Mouse (Mus musculus) megakaryocyte progenitor cell, adult 5-6 weeks (primary cell): ENCODE measurements at regions not wholly inside any gene's neighbourhood (a gene's known extent, or its start where the extent isn't known, plus 50 kb on each side); places are given as distances from the start of the nearest gene placed in this dataset.
"Not testable (repeated sequence)": the region's sequence is repeated elsewhere in the genome, so short reads cannot be mapped to it uniquely, and the experiment has no call there.

Source experiments
- ATAC-seq: replicated peaks from 2 replicates; pipeline ENCODE4 v1.8.0; 2016; ENCODE audit warnings: mild to moderate bottlenecking, moderate TSS enrichment, inconsistent platforms; ENCODE audit not compliant: poor library complexity

DNA sequence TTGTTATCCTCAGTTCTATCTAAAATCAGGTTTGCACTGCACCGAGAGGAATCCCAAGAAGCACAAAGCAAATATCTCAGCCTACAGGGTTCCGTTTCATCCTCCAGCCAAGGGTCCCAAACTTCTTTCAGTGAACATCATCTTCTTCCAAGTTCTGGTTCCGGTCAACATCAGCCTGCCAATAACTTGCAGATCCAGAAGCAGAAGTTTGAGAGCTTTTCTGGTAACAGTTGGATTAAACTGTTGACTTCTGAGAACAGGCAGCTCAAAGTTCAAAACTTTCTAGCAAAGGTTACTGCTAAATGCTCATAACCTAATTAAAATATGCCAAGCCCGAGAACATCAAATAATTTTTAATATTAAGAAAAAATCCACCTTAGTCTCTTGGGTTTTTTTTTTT is 237.0 kb upstream of the Gm37988 start:
- no peak for ATAC-seq

DNA sequence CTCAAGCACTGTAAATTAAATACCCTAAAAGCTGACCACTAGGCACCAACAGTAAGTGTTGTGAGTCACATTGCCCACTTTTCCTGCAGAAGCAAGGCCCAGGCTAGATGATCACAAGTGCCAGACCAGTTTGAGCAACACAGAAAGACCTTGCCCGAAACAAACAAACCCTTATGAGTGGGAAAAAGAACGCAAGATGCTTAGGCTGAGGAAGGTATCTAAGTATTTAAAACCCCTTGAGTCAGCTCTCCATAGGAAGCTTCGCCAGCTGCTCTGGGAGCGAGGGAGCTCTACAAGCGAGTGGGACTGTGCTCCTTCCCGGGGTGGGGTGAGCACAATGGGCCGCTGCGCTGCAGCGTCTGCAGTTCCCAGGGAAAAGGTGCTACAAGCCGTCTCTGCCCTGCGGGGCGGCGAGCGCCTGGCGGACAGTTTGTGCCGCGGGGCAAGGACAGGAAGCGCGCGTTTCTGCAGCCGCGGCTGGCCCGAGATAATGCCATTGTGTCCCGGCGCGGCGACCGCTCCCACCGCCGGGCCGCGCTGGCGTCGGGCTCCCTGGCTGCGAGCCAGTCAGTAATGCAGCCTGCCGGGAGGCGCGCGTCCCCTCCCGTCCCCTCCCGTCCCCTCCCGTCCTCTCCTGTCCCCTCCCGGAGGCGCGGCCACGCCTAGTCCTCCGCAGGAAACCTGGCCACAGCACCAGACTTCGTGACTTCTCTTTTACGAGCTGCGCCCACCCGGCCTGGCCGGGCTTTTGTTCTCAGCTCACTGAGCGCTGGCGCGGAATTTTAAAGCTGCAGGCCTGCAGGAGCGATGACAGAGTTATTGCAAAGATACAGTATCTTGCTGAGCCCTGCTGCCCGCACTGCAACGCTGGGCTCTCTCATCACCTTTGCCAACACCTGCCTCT is 236.1 kb upstream of the Gm37988 start:
- ATAC-seq, result peak; percentile 89

DNA sequence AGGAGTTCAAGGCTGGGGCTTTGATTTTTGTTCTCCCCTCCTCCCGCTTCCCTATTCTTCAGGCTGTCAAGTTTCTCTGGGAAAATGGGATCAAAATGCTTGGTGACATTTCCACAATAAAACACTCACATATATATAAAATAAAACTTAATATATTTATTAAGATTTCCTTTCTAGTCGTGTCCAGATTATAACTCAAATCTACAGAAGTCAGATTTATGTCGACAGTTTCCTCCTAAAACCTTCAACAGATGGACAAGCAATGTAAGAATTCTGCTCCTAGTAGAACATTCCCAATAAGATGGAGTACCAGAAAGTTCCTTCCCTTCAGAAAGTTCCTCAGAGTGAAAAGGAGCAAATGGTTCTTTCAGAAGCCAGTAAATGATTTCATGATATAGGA is 235.4 kb upstream of the Gm37988 start:
- ATAC-seq, result no peak

DNA sequence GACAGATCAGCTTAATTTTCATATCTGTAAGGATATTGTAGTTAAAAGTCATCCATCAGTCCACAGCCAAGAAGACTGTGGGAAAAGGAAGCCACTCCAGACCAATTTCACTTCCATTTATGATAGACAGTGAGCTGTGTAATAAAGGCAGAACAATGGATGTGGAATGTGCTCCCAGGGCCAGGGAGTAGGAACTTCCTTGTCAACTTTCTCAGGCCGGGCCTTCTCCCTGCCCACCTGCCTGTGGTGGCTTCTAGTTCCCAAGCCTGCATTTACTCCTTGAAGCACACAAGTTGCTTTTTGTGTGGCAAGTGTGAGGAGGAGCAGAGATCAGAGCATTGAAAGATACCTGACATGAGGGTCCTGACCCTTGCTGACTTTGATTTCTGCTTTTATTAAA is 233.6 kb upstream of the Gm37988 start:
- ATAC-seq, result no peak

DNA sequence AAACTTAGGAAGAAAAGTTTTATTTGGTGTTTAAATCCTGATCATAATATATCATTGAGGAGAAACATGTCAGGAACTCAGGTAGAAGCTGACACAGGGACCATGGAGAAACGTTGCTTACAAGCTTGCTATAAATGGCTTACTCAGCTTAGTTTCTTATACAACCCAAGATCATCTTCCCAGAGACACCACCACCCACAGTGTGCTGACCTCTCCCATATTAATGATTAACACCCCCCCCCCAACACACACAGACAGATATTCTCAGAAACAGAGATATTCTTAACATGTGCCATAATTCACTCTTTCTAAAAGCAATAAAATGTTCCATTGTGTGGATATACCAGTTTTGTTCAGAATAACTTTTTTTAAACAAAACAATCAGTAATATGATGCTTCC is 230.7 kb upstream of the Gm37988 start:
- no peak for ATAC-seq

DNA sequence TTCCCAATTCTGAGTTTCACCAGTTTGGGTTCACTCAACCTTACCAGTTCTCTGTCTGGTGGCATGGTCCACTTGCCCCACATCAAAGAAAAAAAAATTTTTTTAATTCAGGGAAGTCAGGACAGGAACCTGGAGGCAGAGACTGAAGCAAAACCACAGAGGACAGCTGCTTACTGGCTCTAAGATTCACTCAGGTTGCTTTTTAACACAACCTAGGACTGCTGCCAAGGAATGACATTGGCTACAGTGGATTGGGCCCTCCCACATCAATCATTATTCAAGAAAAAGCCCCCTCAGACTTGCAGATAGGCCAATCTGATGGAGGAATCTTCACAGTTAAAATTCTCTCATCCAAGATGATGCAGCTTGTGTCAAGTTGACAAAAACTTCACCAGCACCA is 225.2 kb upstream of the Gm37988 start:
- ATAC-seq, result no peak

DNA sequence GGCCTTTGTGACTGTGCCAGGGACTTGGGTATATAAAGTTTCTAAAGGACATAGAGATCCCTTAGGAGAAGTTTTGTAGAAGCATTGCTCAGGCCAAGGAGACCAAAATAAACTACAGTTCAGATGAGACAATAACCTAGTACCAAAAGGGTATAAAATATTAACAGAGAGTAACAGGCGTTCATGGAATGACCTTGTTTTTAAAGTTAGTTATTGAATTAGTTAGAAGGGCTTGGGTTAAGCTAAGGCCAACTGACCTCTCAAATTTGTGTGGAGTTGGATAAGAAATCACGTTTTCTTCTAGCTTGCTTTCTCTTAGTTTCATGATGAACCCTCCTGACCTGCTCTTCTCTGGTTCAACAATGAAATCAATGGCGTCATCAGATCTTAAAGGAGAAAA is 209.8 kb upstream of the Gm37988 start:
- ATAC-seq, result no peak

DNA sequence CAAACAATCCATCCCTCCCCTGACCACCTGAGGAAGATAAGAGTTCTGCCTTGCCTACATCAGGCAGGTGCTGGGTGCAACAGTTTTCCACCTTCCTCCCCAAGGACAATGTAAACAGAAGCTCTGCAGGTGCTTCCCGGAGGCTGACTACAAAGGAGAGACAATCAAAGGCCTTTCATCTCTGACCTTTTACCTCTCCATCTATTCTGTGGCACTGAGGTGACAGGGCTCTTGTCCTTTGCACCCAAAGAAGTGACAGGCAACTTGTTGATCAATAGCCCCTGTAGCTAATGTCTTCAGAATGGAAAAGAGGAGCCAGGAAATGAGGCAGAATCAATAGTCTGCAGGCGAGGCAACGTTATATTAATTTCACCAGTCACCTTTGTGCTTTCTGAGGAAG is 209.3 kb upstream of the Gm37988 start:
- ATAC-seq, result no peak

DNA sequence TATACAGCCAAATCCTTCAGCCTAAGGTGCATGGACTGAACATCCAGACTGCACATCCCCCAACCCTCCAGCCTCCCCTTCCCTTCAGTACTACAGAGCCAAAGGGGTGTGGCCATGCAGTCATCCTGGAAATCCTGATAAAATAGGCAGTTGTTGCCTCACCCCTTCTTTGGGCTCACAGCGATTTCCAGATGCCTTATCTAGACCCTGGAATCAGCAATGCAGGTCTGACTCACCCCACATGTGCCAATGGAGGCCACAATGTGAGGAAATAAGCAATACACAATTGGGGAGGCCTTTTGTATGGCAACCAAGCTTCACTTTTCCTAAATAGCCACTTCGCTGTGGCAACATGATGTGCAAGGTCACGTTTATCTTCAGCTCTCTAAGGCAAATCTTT is 205.3 kb upstream of the Gm37988 start:
- ATAC-seq, result peak; percentile 48

DNA sequence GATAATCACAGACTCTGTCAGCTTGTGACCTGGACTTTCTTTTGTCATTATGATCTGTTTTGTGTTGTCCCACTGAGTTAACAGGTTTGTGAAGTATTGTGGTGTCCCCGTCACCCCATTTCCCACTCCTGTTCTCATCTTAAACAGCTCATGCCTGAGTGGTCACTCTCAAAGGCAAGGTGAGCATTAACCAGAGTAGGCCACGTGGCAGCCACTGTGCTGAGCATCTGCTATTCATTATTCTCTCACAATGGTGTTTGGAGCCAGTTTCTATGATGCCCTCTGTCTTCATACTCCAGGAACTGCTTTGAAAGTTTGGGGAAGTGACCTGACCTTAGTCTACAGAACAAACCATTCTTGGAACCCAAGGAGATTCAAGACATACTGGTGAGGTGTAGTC is 198.9 kb upstream of the Gm37988 start:
- no peak for ATAC-seq

DNA sequence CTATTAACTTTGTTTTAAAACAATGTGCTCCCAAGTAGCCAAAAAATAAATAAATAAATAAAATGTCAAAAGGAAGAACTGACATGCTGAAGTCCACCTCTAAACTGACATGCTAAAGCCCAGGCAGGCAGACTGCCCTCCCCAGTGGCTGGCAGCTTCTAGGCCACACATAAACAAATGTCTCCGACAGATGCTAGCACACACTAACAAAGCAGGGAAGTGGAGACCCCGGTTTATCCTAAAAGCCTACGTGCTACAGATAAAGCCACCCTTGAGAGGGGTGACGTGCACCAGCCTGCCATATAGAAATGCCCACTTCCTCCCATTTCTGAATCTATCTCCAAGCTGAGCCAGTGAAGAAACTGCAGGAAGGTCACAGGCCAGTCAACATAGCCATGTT is 194.4 kb upstream of the Gm37988 start:
- no peak for ATAC-seq

DNA sequence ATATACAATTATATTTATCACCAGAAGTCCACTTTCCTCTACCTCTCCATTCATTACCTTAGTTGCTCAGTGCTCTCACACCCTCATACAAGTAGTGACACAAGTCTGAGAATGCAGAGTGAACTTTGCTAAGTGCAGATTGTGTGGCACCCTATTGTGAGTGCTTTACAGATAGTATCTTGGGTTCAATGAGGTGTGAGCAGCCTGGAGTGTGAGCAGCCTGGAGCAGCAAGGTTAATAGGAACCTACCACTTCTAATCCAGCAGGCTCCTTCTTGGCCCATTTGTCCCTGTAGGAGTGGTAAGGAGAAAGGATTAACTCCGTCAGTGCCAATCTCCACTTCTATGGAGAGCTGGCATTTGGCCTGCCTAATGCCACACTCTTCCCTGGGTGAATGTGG is 192.4 kb upstream of the Gm37988 start:
- ATAC-seq, result no peak

DNA sequence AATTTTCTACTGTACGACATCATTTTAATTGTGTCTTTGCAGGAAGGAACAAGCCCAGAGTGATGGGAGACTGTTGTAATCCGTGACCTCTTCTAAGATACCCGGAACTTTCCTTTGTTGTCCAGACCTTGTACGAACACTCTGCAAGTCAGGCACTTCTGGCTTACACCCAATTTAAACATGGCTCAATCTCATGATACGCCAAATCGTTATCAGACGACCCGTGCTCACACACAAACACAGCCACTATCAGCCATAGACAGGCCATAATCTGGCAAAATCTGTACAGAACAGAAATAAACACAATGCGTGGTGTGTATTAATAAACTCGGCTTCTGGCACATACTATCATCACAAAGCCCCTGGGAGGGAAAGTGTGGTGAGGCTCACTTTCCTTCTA is 190.2 kb upstream of the Gm37988 start:
- no peak; the same call in 1 of the 2 replicates for ATAC-seq

DNA sequence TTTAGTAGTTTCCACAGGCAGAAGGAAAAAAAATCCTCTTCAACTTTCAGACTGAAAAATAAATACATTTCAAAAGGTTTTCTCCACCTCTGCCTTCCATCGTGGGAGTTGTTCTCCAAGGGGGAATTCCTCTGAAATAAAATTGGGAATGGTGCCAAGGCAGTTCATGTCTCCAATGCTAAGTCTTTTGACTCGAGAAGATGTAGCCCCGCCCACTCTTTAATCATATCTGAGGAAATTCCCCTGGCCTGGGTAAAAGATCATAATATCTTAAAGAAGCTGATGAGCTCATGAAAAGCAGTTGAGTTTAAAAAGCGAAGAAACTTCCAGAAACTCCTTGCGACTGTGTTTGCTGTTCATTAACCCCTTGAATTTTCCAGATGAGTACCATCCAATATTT is 185.3 kb upstream of the Gm37988 start:
- ATAC-seq, result no peak

DNA sequence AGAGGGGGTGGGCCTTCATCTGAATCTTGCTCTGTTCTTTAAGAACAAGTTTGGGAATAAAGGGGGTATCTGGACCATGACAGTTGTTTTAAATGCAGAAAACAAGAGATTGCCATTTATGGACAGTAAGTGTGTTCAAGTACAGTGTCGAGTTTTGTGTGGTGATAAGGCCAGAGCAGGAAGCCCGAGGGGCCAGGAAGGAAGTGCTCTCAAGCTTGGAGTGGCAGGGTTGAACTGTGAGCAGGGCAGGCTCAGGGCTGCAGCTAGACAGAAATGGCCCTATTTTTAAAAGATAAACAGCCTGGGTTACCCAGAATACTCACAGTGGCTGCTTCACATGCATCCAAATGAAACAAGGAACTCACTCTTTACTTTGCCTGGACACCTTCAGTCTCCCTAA is 184.4 kb upstream of the Gm37988 start:
- peak; percentile 79 for ATAC-seq

DNA sequence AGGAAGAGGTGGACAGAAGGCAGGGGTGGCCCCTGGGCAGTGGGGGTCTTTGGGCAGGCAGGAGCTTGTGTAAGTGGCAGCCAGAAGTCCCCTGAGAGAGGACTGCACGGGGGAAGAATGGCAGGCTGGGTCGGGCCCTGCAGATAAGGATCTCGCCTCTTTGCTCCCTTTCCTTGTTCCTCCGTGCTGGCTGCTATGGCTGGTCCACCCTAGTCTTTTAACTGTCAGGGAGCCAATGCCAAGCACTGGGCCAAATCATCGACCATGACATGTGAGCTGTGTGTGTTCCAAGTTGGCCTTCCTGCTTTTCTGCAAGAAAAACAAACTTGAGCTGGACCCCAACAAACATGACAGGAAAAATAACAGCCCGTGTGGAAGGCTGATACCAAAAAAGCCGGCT is 153.8 kb upstream of the Gm37988 start:
- no peak for ATAC-seq

DNA sequence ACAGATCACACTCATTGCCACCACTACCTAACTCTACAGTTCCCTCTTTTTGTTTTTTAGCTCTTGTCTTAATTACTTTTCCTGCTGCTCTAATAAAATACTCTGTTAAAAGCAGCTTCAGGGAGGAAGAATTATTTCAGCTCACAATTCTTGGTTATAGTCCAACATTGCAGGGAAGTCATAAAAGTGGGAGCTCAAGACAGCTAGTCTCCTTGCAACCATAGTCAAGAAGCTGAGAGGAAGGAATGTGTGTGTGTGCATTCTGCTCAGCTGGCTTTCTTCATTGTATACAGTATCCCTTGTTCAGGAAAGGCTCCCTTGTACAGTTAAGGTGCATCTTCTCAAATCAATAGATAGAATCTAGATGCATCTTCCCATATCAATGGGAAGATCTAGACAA is 152.4 kb upstream of the Gm37988 start:
- ATAC-seq, result no peak

DNA sequence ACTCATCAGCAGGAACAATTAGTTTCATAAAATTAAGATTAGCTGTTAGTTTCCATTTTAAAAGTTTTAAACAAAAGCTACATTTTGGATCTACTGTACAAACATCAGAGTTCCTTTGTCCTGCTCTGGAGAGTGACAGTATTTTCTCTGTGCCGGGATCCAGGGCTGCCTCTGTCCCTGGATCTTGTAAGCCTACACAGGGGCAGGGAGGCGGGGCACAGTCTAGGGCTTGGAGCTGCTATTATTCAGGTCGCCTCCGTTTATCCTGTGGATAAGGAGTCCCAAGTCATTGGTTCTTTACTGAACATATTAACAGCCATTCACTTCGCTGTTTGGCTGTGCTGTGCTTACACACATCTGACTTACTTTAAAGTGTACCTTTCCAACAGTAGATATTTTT is 150.8 kb upstream of the Gm37988 start:
- no peak for ATAC-seq

DNA sequence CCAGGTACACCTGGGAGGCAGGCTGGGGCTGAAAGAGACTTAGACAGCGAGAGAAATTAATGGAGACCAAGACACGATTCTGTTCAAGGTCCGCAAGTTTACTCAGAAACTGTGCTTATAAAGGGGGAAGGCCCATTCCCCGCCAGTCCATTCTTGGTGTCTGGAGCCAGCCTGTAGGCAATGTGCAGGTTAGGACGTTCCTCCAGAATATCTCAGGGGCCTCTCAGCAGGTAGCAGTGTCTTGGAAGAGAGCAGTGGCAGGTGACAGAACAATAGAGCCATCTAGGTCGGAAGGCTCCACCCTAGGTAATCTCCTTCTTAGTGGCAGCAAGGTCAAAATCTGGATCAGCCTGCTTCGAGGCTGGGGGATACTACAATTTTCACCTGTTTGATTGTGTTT is 147.6 kb upstream of the Gm37988 start:
- not testable (repeated sequence) for ATAC-seq

DNA sequence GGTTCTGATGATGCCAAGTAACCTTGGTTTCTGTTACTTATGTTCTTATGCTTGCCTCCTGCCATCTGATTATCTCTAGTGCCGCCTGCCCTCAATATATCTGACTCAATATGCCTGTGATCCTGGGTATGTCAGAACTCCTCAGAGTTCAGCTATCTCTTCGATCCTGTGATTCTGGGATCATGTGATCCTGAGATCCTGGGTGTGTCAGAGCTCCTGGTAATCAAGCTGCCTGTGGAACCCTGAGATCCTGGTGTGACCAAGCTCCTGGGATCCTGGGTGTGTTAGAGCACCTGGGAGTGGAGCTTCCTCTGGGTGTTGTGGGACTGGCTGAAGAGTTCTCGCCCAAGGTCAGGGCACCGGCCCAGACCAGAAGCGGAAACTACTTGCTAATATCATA is 147.1 kb upstream of the Gm37988 start:
- ATAC-seq, result not testable (repeated sequence)

DNA sequence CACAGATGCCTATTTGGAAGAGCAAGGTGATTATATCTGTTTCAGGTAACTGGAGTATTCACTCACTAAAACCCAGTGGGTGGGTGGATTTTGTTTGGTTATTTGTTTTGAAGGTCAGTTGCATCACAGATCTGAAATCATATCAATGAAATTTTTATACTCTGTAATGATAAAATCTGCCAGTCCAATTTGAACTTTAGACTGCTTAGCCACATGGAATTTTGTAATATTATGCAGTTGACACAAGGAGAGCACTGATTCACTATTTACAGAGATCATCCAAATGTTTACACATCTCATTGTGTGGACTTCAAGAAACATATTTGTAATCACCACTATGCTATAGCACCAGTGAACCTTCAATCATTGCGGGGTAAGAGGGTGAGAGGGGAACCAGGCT is 145.9 kb upstream of the Gm37988 start:
- ATAC-seq, result no peak

DNA sequence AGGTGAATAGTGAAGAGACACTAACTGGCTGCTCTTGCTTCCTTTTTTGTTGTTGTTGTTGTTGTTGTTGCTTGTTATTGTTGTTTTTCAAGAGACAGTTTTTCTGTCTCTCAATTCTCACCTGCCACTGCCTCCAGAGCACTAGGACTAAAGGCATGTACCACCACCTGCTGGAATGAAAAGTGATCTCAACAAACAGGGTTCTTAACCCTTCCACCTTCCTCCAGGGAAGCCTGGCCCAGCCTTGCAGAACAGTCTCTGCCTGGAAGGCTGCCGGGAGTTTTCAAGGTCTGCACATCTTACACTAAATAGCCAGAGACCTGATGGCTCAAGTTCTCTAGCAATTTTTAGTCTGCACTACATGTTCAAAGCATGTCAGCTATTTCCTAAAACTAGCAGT is 138.0 kb upstream of the Gm37988 start:
- ATAC-seq, result no peak
